Mouse (Mus musculus) hematopoietic stem cell, adult 5-6 weeks (primary cell): ENCODE measurements around the gene Cept1. TPM values are rescaled to one million over a fixed set of nuclear protein-coding genes. Genes with fewer than 3 reads are reported as not detected.

Experiments used
- ATAC-seq, 2 experiments: fragments of 125-278 bp in 1 of 2; replicated peaks in 1 of 2; 2 replicates each; pipeline ENCODE4 v1.8.0; 2016 to 2017; ENCODE audit warnings: inconsistent platforms in 2 of 2, mild to moderate bottlenecking in 2 of 2, moderate number of reproducible peaks in 2 of 2, low read depth in 1 of 2, moderate TSS enrichment in 1 of 2; ENCODE audit not compliant: low FRiP score in 2 of 2, poor library complexity in 2 of 2, severe bottlenecking in 2 of 2, insufficient read depth in 1 of 2, low TSS enrichment in 1 of 2
- total RNA-seq: library from RNA; stranded (forward); fragments of 172-1452, 232-1000 nt; gene quantifications from 2 replicates; pipeline ENCODE4 v1.2.3, GENCODE M21; 2017

Gene Cept1
- total RNA-seq, 1 experiment from 2014 or later: 48.1 TPM

GRCm38 (mm10) chr3:106500510-106500909, 47.1 kb downstream of the Cept1 start:
- ATAC-seq: no peak

GRCm38 (mm10) chr3:106496996-106497395, 50.6 kb downstream of the Cept1 start:
- ATAC-seq: no peak

GRCm38 (mm10) chr3:106496045-106496721, 51.4 kb downstream of the Cept1 start:
- ATAC-seq: peak; percentile 63 to 72; a peak in 3 of 4 replicates

- ATAC-seq: peak; percentile 15 to 30; a peak in 2 of 4 replicates
Measured at GRCm38 (mm10) chr3:106495346-106496044, 52.1 kb downstream of the Cept1 start.

GRCm38 (mm10) chr3:106494417-106494950, 53.1 kb downstream of the Cept1 start:
- ATAC-seq: no peak

- no peak for ATAC-seq
Measured at GRCm38 (mm10) chr3:106493882-106494281, 53.7 kb downstream of the Cept1 start.

- no peak for ATAC-seq
Measured at GRCm38 (mm10) chr3:106493202-106493601, 54.4 kb downstream of the Cept1 start.

- peak in 1 of 2 experiments; percentile 14; a peak in 1 of 4 replicates for ATAC-seq
Measured at GRCm38 (mm10) chr3:106492723-106493122, 54.9 kb downstream of the Cept1 start.

- no peak for ATAC-seq
Measured at GRCm38 (mm10) chr3:106490239-106490638, 57.4 kb downstream of the Cept1 start.

- no peak for ATAC-seq
Measured at GRCm38 (mm10) chr3:106487551-106487950, 60.1 kb downstream of the Cept1 start.

GRCm38 (mm10) chr3:106485810-106486209, 61.8 kb downstream of the Cept1 start:
- ATAC-seq: no peak

GRCm38 (mm10) chr3:106484861-106485260, 62.7 kb downstream of the Cept1 start:
- ATAC-seq: no peak

GRCm38 (mm10) chr3:106483796-106484405, 63.7 kb downstream of the Cept1 start:
- ATAC-seq: 0 out of 4 replicates have a peak, but pooled peaks of 1 of the 2 experiments have one; percentile 7

- peak; percentile 23 to 60 for ATAC-seq
Measured at GRCm38 (mm10) chr3:106483297-106483696, 64.3 kb downstream of the Cept1 start.

- ATAC-seq: peak; percentile 61 to 68
Measured at GRCm38 (mm10) chr3:106482281-106483081, 65.1 kb downstream of the Cept1 start, which contains the start of gene Dennd2d. Gene Dennd2d, plus strand, starts transcription at chr3:106482405.

- ATAC-seq: no peak
Measured at GRCm38 (mm10) chr3:106476863-106477262, 70.7 kb downstream of the Cept1 start.

GRCm38 (mm10) chr3:106474210-106474609, 73.4 kb downstream of the Cept1 start:
- ATAC-seq: peak; percentile 86 to 87
